Mouse (Mus musculus) midbrain, postnatal 0 days (tissue): Measurements from ENCODE around the gene Vps51. TPM values are rescaled to one million over a fixed set of nuclear protein-coding genes. Genes with fewer than 3 reads are reported as not detected.

Experiments
- ATAC-seq: fragments of 200-750 bp; cut with Nextera tagmentation; 2 replicates; pipeline ENCODE4 v1.8.0; 2017; ENCODE audit warnings: moderate number of reproducible peaks, mild to moderate bottlenecking, moderate TSS enrichment, moderate library complexity; ENCODE audit not compliant: low FRiP score
- DNase-seq: peaks from one replicate; pipeline ENCODE4 v3.0.0-alpha.2; 2015; ENCODE audit warnings: low spot score
- H3K27ac ChIP-seq: fragments of 300-500 bp; sonication (generic); 2 replicates; pipeline ENCODE4 v1.5.1; 2014; ENCODE audit warnings: low read depth, mild to moderate bottlenecking, low read length, mixed read lengths
- H3K27me3 ChIP-seq: fragments of 300-500 bp; sonication (generic); 2 replicates; pipeline ENCODE4 v1.6.1; 2014; ENCODE audit warnings: low read length, control low read depth, mixed read lengths; ENCODE audit not compliant: insufficient read depth
- H3K36me3 ChIP-seq: fragments of 300-500 bp; sonication (generic); 2 replicates; pipeline ENCODE4 v1.6.1; 2014; ENCODE audit warnings: low read length, control low read depth, mixed read lengths; ENCODE audit not compliant: insufficient read depth
- H3K4me1 ChIP-seq: fragments of 300-500 bp; sonication (generic); 2 replicates; pipeline ENCODE4 v1.6.1; 2014; ENCODE audit warnings: mild to moderate bottlenecking, control low read depth, antibody characterized with exemption, low read length, mixed read lengths; ENCODE audit not compliant: insufficient read depth
- H3K4me2 ChIP-seq: fragments of 300-500 bp; sonication (generic); 2 replicates; pipeline ENCODE4 v1.6.1; 2014; ENCODE audit warnings: low read depth, mild to moderate bottlenecking, low read length, mixed read lengths; ENCODE audit not compliant: poor library complexity, severe bottlenecking
- H3K4me3 ChIP-seq: fragments of 300-500 bp; sonication (generic); 2 replicates; pipeline ENCODE4 v1.5.1; 2014; ENCODE audit warnings: low read depth, mild to moderate bottlenecking, low read length, moderate library complexity
- H3K9ac ChIP-seq: fragments of 300-500 bp; sonication (generic); replicated peaks from 2 replicates; pipeline ENCODE4 v1.6.1; 2014; ENCODE audit warnings: mild to moderate bottlenecking, low read length, moderate library complexity, mixed read lengths; ENCODE audit not compliant: poor library complexity, severe bottlenecking
- H3K9me3 ChIP-seq: fragments of 300-500 bp; sonication (generic); 2 replicates; pipeline ENCODE4 v1.6.1; 2016; ENCODE audit warnings: low read length, control low read depth
- CTCF ChIP-seq: IDR thresholded peaks from 2 replicates; pipeline ENCODE4 v1.5.1; 2016; ENCODE audit warnings: antibody characterized with exemption, mild to moderate bottlenecking
- WGBS: fragments of 180-500 bp; shearing (Covaris S2); extraction: QIAGEN DNeasy Blood & Tissue Kit; methylation state at CpG from one replicate; pipeline ENCODE4 v1.1.7; 2014; 5-methylcytosine and 5-hydroxymethylcytosine counted together
- polyA plus RNA-seq: library from polyadenylated mRNA; unstranded; fragments of >200 nt; fragmentation: Nextera tagmentation; extraction: Ambion mirVana; gene quantifications from 2 replicates; pipeline ENCODE4 v1.2.1, GENCODE M21; 2015
- total RNA-seq: library from RNA; depleted of rRNA; stranded (reverse); fragments of >200 nt; gene quantifications from 2 replicates; pipeline ENCODE4 v1.2.3, GENCODE M21; 2014

Vps51 gene
- total and polyA plus RNA-seq, 2 experiments from 2014 or later = 92.4 to 95.7 TPM

- ATAC-seq (no peak), DNase-seq (no peak)
- no peaks in the 10 kb centered on the region for H3K4me1 ChIP-seq
- H3K4me3 ChIP-seq = no peak overlapping the region
- H3K27me3 ChIP-seq = no peaks in the 10 kb centered on the region
- no peak overlapping the region for H3K27ac ChIP-seq
- TF ChIP-seq CTCF = no peak
- H3K9ac ChIP-seq = no peak overlapping the region
- no peaks in the 10 kb centered on the region for H3K9me3 ChIP-seq
- no peaks in the 10 kb centered on the region for H3K36me3 ChIP-seq
- 67% methylated on average over 4 of the region's 4 CpGs for WGBS
- no peak overlapping the region for H3K4me2 ChIP-seq
Measured at GRCm38 (mm10) chr19:6104476-6104875, 27.4 kb upstream of the Vps51 start.

- Histone ChIP-seq H3K4me2 (no peak overlapping the region), H3K27ac (no peak overlapping the region), H3K27me3 (no peaks in the 10 kb centered on the region), H3K4me3 (no peak overlapping the region), H3K9ac (no peak overlapping the region), H3K4me1 (no peaks in the 10 kb centered on the region), H3K36me3 (no peaks in the 10 kb centered on the region), H3K9me3 (no peaks in the 10 kb centered on the region)
- ATAC-seq = no peak
- 81% methylated on average over 6 of the region's 6 CpGs for WGBS
- DNase-seq = no peak
- TF ChIP-seq CTCF = no peak
Measured at GRCm38 (mm10) chr19:6102169-6102853, 25.3 kb upstream of the Vps51 start.

- Histone ChIP-seq H3K27ac (no peak overlapping the region), H3K9ac (no peak overlapping the region), H3K4me3 (no peak overlapping the region), H3K36me3 (no peaks in the 10 kb centered on the region), H3K4me1 (no peaks in the 10 kb centered on the region), H3K9me3 (no peaks in the 10 kb centered on the region), H3K27me3 (no peaks in the 10 kb centered on the region), H3K4me2 (no peak overlapping the region)
- WGBS = 78% methylated on average over 6 of the region's 6 CpGs
- DNase-seq (no peak), ATAC-seq (no peak)
- no peak for TF ChIP-seq CTCF
Measured at GRCm38 (mm10) chr19:6101186-6101585, 24.2 kb upstream of the Vps51 start.

GRCm38 (mm10) chr19:6097847-6098246, 20.8 kb upstream of the Vps51 start:
- TF ChIP-seq CTCF = no peak
- H3K9me3 ChIP-seq = no peaks in the 10 kb centered on the region
- no peak overlapping the region for H3K9ac ChIP-seq
- H3K36me3 ChIP-seq = no peaks in the 10 kb centered on the region
- no peaks in the 10 kb centered on the region for H3K4me1 ChIP-seq
- ATAC-seq = no peak
- no peak for DNase-seq
- no peak overlapping the region for H3K4me2 ChIP-seq
- no peak overlapping the region for H3K4me3 ChIP-seq
- H3K27me3 ChIP-seq = no peaks in the 10 kb centered on the region
- H3K27ac ChIP-seq = no peak overlapping the region
- WGBS = 93% methylated on average over 3 of the region's 3 CpGs

- no peak for DNase-seq
- no peak within 1 kb of the TSS for H3K4me2 ChIP-seq
- H3K9me3 ChIP-seq = no peaks in the 10 kb centered on the region
- no peak within 1 kb of the TSS for H3K4me3 ChIP-seq
- WGBS = 94% methylated on average over 7 of the region's 7 CpGs
- no peaks in the 10 kb centered on the region for H3K27me3 ChIP-seq
- H3K4me1 ChIP-seq = no peaks in the 10 kb centered on the region
- ATAC-seq = no peak
- no peak within 1 kb of the TSS for H3K9ac ChIP-seq
- TF ChIP-seq CTCF = no peak
- no peak within 1 kb of the TSS for H3K27ac ChIP-seq
- no peaks in the 10 kb centered on the region for H3K36me3 ChIP-seq
Measured at GRCm38 (mm10) chr19:6094119-6094518, 17.1 kb upstream of the Vps51 start, which contains the start of gene AC131692.1. AC131692.1 (plus strand) TSS chr19:6094419.

GRCm38 (mm10) chr19:6088841-6089240, 11.8 kb upstream of the Vps51 start:
- H3K4me3 ChIP-seq = no peak overlapping the region
- no peak overlapping the region for H3K9ac ChIP-seq
- 95% methylated on average over 13 of the region's 13 CpGs for WGBS
- no peak overlapping the region for H3K4me2 ChIP-seq
- TF ChIP-seq CTCF = no peak
- DNase-seq (no peak), ATAC-seq (no peak)
- H3K4me1 ChIP-seq = peaks cover 5% of the 10 kb centered on the region; the same call in 1 of the 2 replicates
- H3K36me3 ChIP-seq = no peaks in the 10 kb centered on the region
- no peaks in the 10 kb centered on the region for H3K27me3 ChIP-seq
- no peak overlapping the region for H3K27ac ChIP-seq
- no peaks in the 10 kb centered on the region for H3K9me3 ChIP-seq
